Mouse (Mus musculus) megakaryocyte, embryonic 14.5 days (primary cell): ENCODE results near the gene Nsd1.

Experiments used
- FLI1 ChIP-seq: IDR thresholded peaks from 2 replicates; pipeline ENCODE4 v1.6.1; 2012; ENCODE audit warnings: low read length, inconsistent platforms, mixed read lengths
- GATA1 ChIP-seq: IDR thresholded peaks from 3 replicates; pipeline ENCODE4 v1.6.1; 2012; ENCODE audit warnings: mixed read lengths, low read length, inconsistent platforms, borderline replicate concordance

DNA sequence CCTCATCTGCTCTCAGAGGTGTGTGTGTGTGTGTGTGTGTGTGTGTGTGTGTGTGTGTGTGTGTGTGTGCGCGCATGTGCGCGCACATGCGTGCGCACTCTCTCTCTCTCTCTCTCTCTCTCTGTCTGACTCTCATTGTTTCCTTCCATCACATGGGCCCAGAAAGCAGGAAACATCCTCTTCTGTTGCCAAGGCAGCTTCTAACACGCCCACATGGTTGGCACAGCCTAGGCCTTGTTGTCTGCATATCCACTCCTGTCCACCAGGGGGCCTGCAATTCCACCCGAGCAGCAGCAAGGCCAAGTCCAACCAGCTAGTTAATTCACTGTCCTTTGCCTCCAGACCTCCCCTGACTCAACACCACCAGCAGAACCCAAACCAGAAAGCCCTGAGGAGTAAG lies 118.1 kb downstream of the Nsd1 start:
- TF ChIP-seq GATA1 (no peak), FLI1 (no peak)
